Comparison of ENCODE assay signal across 14 mouse cellular contexts in the genomic region with DNA sequence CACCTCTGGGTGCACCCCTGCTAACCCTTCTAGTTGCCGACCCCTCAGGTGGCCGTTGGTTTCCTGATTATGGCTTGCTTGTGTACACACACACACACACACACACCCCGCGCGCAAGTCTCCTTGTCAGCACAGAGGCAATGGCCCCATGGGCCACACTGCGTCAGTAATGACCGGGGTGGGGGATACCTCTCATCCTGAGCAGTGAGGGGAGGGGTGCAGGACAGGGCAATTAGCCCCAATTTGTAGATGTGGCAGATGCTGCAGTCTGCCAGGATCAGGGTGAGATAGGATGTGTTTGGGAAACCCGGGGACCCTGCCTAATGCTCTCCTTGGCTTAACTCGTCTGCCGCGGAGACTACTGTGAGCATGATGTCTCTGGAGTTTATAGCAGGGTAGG. TPM values are rescaled to one million over a fixed set of nuclear protein-coding genes. Genes with fewer than 3 reads are reported as not detected.
DNase-seq lines count a peak whose midpoint lies in the region; ATAC-seq and TF ChIP-seq lines count a peak whose summit lies in the region.
"Had no signal": no experiment of that assay in that cellular context is flagged by ENCODE, and none has a peak within 500 bp of the region (broad histone marks: within the 10 kb centered on the region; RNA-seq: fewer than 3 reads in every experiment).

No protein-coding gene starts in this region.

- H3K9ac ChIP-seq in kidney, embryonic 16.5 days (replicated peaks; ENCODE audit: low read length) = no peak overlapping the region
- no peak overlapping the region; the same call in 1 of the 2 replicates for H3K9ac ChIP-seq in midbrain, embryonic 16.5 days (ENCODE audit: low read depth, low read length)
- H3K9ac ChIP-seq in midbrain, embryonic 15.5 days = no peak overlapping the region
- H3K9ac ChIP-seq: embryonic facial prominence, embryonic 13.5 days; heart, embryonic 15.5 days had no signal

- peaks cover 15% of the 10 kb centered on the region for H3K27me3 ChIP-seq in kidney, embryonic 16.5 days (ENCODE audit: insufficient read depth, low read length)
- no peaks in the 10 kb centered on the region for H3K27me3 ChIP-seq in kidney, adult 2 months (replicated peaks; ENCODE audit: control insufficient read depth, insufficient read depth, low read length)
- H3K27me3 ChIP-seq in midbrain, embryonic 16.5 days (ENCODE audit: control insufficient read depth, insufficient read depth, low read depth, low read length) = no peaks in the 10 kb centered on the region; the same call in 1 of the 2 replicates
- H3K27me3 ChIP-seq in midbrain, embryonic 15.5 days (replicated peaks) = peaks cover 3% of the 10 kb centered on the region; the same call in 1 of the 2 replicates

- no peaks in the 10 kb centered on the region for H3K9me3 ChIP-seq in kidney, embryonic 16.5 days (ENCODE audit: low read length)
- H3K9me3 ChIP-seq in midbrain, embryonic 16.5 days (replicated peaks; ENCODE audit: control insufficient read depth, low read length, poor library complexity, severe bottlenecking) = no peaks in the 10 kb centered on the region
- H3K9me3 ChIP-seq in midbrain, embryonic 15.5 days = no peaks in the 10 kb centered on the region
- H3K9me3 ChIP-seq: embryonic facial prominence, embryonic 13.5 days; heart, embryonic 15.5 days had no signal

- no peak overlapping the region for H3K27ac ChIP-seq in kidney, embryonic 16.5 days (ENCODE audit: low read length)
- H3K27ac ChIP-seq in kidney, adult 2 months (ENCODE audit: insufficient read depth, low read depth, low read length) = no peak overlapping the region
- H3K27ac ChIP-seq in midbrain, embryonic 16.5 days (ENCODE audit: low read length) = peak overlapping the region; percentile 59
- H3K27ac ChIP-seq in midbrain, embryonic 15.5 days = no peak overlapping the region
- H3K27ac ChIP-seq: embryonic facial prominence, embryonic 13.5 days; heart, embryonic 15.5 days had no signal

- no peak for TF ChIP-seq CTCF in kidney, adult 2 months (conservative IDR thresholded peaks at IDR 0.05; ENCODE audit: insufficient read depth, insufficient read length, low read depth, low read length)

- no peak overlapping the region for H3K4me2 ChIP-seq in kidney, embryonic 16.5 days (replicated peaks; ENCODE audit: low read depth, low read length)
- H3K4me2 ChIP-seq in midbrain, embryonic 16.5 days (ENCODE audit: low read length) = no peak overlapping the region
- no peak overlapping the region for H3K4me2 ChIP-seq in midbrain, embryonic 15.5 days
- H3K4me2 ChIP-seq: embryonic facial prominence, embryonic 13.5 days; heart, embryonic 15.5 days had no signal

- 64% methylated on average over 11 of the region's 11 CpGs for WGBS in kidney, embryonic 16.5 days
- WGBS in kidney, adult 2 months = 74% methylated on average over 11 of the region's 11 CpGs
- 66% methylated on average over 11 of the region's 11 CpGs for WGBS in midbrain, embryonic 16.5 days
- WGBS in midbrain, embryonic 15.5 days = 68% methylated on average over 11 of the region's 11 CpGs

- no peak overlapping the region for H3K4me3 ChIP-seq in kidney, embryonic 16.5 days (ENCODE audit: low read length)
- no peak overlapping the region for H3K4me3 ChIP-seq in kidney, adult 2 months (ENCODE audit: insufficient read depth, low read depth, low read length)
- H3K4me3 ChIP-seq in midbrain, embryonic 16.5 days (ENCODE audit: low read depth, low read length) = no peak overlapping the region
- no peak overlapping the region for H3K4me3 ChIP-seq in midbrain, embryonic 15.5 days
- H3K4me3 ChIP-seq: embryonic facial prominence, embryonic 13.5 days; heart, embryonic 15.5 days had no signal

- H3K4me1 ChIP-seq in kidney, embryonic 16.5 days (ENCODE audit: insufficient read depth, low read length) = peaks cover under 1% of the 10 kb centered on the region
- H3K4me1 ChIP-seq in kidney, adult 2 months (ENCODE audit: control insufficient read depth, insufficient read depth, low read length) = peaks cover 8% of the 10 kb centered on the region; the same call in 1 of the 2 replicates
- peaks cover 5% of the 10 kb centered on the region; the same call in 1 of the 2 replicates for H3K4me1 ChIP-seq in midbrain, embryonic 16.5 days (ENCODE audit: control insufficient read depth, insufficient read depth, low read length)
- H3K4me1 ChIP-seq in midbrain, embryonic 15.5 days = peaks cover 28% of the 10 kb centered on the region

- peaks cover 46% of the 10 kb centered on the region for H3K36me3 ChIP-seq in kidney, embryonic 16.5 days (ENCODE audit: insufficient read depth, low read length)
- H3K36me3 ChIP-seq in kidney, adult 2 months (ENCODE audit: control insufficient read depth, insufficient read depth, low read length) = no peaks in the 10 kb centered on the region; the same call in 1 of the 2 replicates
- H3K36me3 ChIP-seq in midbrain, embryonic 16.5 days (ENCODE audit: control insufficient read depth, insufficient read depth, low read length) = peaks cover 33% of the 10 kb centered on the region
- H3K36me3 ChIP-seq in midbrain, embryonic 15.5 days (replicated peaks) = peaks cover 33% of the 10 kb centered on the region

- 0 out of 2 replicates have a peak, but pooled peaks have one; percentile 18 for ATAC-seq in frontal cortex, adult (ENCODE audit: low TSS enrichment)
- peak; percentile 12; the same call in 1 of the 2 replicates for ATAC-seq in kidney, embryonic 16.5 days (ENCODE audit: low FRiP score, low TSS enrichment)
- no peak for ATAC-seq in midbrain, embryonic 16.5 days
- ATAC-seq in midbrain, embryonic 15.5 days (replicated peaks) = no peak

- TF ChIP-seq POLR2A in kidney, adult 2 months (IDR thresholded peaks at IDR 0.05; ENCODE audit: low read depth, low read length) = no peak

- DNase-seq in frontal cortex, postnatal 14 days (ENCODE audit: low spot score in 2 of 2) = no peak
- DNase-seq in kidney, adult 2 months = no peak
- DNase-seq in spleen, adult 12 weeks (ENCODE audit: low spot score) = no peak
- DNase-seq: B cell, adult 2 months; cerebellum, postnatal 36 days; kidney, postnatal 25 days; right cerebral cortex, postnatal 14 days; thymus, postnatal 4 days had no signal

RNA-seq across cellular contexts. Expression of gene Samd11, which starts 5.9 kb away (rescaled TPM):
- polyA plus RNA-seq in kidney, embryonic 16.5 days (2015; fragmentation: Nextera tagmentation; extraction: Ambion mirVana) = 0.39 and 0.69 TPM in 2 replicates
- 0.29 and 0.39 TPM in 2 replicates for polyA plus RNA-seq in kidney, adult 2 months (2012; rRNA removed)
- 4.4 and 4.9 TPM in 2 replicates for polyA plus RNA-seq in midbrain, embryonic 16.5 days (2015; fragmentation: Nextera tagmentation; extraction: Ambion mirVana)
- polyA plus RNA-seq in midbrain, embryonic 15.5 days (2015; fragmentation: Nextera tagmentation; extraction: Ambion mirVana) = 4.8 and 5.5 TPM in 2 replicates

RNA-seq across cellular contexts. Expression of gene Noc2l, which starts 13.8 kb away (rescaled TPM):
- 70.2 and 81.1 TPM in 2 replicates for polyA plus RNA-seq in kidney, embryonic 16.5 days (2015; fragmentation: Nextera tagmentation; extraction: Ambion mirVana)
- 46.1 and 46.5 TPM in 2 replicates for polyA plus RNA-seq in kidney, adult 2 months (2012; rRNA removed)
- 48.6 and 50.9 TPM in 2 replicates for polyA plus RNA-seq in midbrain, embryonic 16.5 days (2015; fragmentation: Nextera tagmentation; extraction: Ambion mirVana)
- 56.6 and 60.4 TPM in 2 replicates for polyA plus RNA-seq in midbrain, embryonic 15.5 days (2015; fragmentation: Nextera tagmentation; extraction: Ambion mirVana)

RNA-seq across cellular contexts. Expression of gene Plekhn1, which starts 14.9 kb away (rescaled TPM):
- 22.3 and 24.1 TPM in 2 replicates for polyA plus RNA-seq in kidney, embryonic 16.5 days (2015; fragmentation: Nextera tagmentation; extraction: Ambion mirVana)
- polyA plus RNA-seq in kidney, adult 2 months (2012; rRNA removed) = 34.8 and 41.2 TPM in 2 replicates
- polyA plus RNA-seq in midbrain, embryonic 16.5 days (2015; fragmentation: Nextera tagmentation; extraction: Ambion mirVana) = 26.8 and 26.9 TPM in 2 replicates
- 29.1 and 30.1 TPM in 2 replicates for polyA plus RNA-seq in midbrain, embryonic 15.5 days (2015; fragmentation: Nextera tagmentation; extraction: Ambion mirVana)

RNA-seq across cellular contexts. Expression of gene Perm1, which starts 33.9 kb away (rescaled TPM):
- polyA plus RNA-seq in kidney, embryonic 16.5 days (2015; fragmentation: Nextera tagmentation; extraction: Ambion mirVana) = 0.70 and 0.90 TPM in 2 replicates
- polyA plus RNA-seq in kidney, adult 2 months (2012; rRNA removed) = 4.6 and 5.6 TPM in 2 replicates
- 2.0 and 2.7 TPM in 2 replicates for polyA plus RNA-seq in midbrain, embryonic 16.5 days (2015; fragmentation: Nextera tagmentation; extraction: Ambion mirVana)
- polyA plus RNA-seq in midbrain, embryonic 15.5 days (2015; fragmentation: Nextera tagmentation; extraction: Ambion mirVana) = 2.2 and 2.4 TPM in 2 replicates

RNA-seq across cellular contexts. Expression of gene AW011738, which starts 46.5 kb away (rescaled TPM):
- polyA plus RNA-seq in kidney, embryonic 16.5 days (2015; fragmentation: Nextera tagmentation; extraction: Ambion mirVana) = 8.1 and 8.7 TPM in 2 replicates
- polyA plus RNA-seq in kidney, adult 2 months (2012; rRNA removed) = 1.7 and 1.9 TPM in 2 replicates
- polyA plus RNA-seq in midbrain, embryonic 16.5 days (2015; fragmentation: Nextera tagmentation; extraction: Ambion mirVana) = 3.7 and 4.2 TPM in 2 replicates
- polyA plus RNA-seq in midbrain, embryonic 15.5 days (2015; fragmentation: Nextera tagmentation; extraction: Ambion mirVana) = 4.0 and 4.9 TPM in 2 replicates

Comparison
In these comparisons a context has a peak if more than half of its experiments do, and no peak if none do; other contexts are left out.
1. ATAC-seq: peak in frontal cortex, adult (single experiment) and kidney, embryonic 16.5 days (single experiment); none in midbrain, embryonic 16.5 days (single experiment) and midbrain, embryonic 15.5 days (single experiment).